In the genomic region with DNA sequence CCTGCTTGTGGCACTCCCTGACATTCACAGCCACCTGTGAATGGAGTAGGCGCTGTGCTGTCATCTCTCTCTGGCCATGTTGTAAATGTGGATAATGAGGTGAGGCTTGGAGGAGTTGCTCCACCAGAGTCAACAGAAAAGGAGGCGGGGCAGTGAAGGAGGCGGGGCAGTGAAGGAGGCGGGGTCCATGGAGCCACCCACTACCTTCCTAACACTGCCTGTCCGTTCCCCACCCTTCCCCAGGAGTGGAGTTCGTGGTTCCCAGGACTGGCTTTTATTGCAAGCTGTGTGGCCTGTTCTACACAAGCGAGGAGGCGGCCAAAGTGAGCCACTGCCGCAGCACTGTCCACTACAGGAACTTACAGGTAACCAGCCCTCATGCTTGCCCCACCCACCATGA, we compare ENCODE assay signal across 8 mouse cellular contexts. TPM values are rescaled to one million over a fixed set of nuclear protein-coding genes. Genes with fewer than 3 reads are reported as not detected.
DNase-seq lines count a peak whose midpoint lies in the region; ATAC-seq and TF ChIP-seq lines count a peak whose summit lies in the region.

No protein-coding gene starts in this region.

- H3K36me3 ChIP-seq in forebrain, embryonic 10.5 days (replicated peaks): no peaks in the 10 kb centered on the region
- H3K36me3 ChIP-seq in forebrain, embryonic 16.5 days (ENCODE audit: control insufficient read depth, insufficient read depth): no peaks in the 10 kb centered on the region
- no peaks in the 10 kb centered on the region for H3K36me3 ChIP-seq in intestine, postnatal 0 days (ENCODE audit: control insufficient read depth, insufficient read depth)
- no peaks in the 10 kb centered on the region for H3K36me3 ChIP-seq in lung, embryonic 16.5 days (ENCODE audit: control insufficient read depth, insufficient read depth, low read length)

- H3K4me1 ChIP-seq in forebrain, embryonic 10.5 days: peaks cover 64% of the 10 kb centered on the region
- peaks cover 34% of the 10 kb centered on the region for H3K4me1 ChIP-seq in forebrain, embryonic 16.5 days (replicated peaks; ENCODE audit: control insufficient read depth, insufficient read depth, low read length)
- peaks cover 5% of the 10 kb centered on the region; the same call in 1 of the 2 replicates for H3K4me1 ChIP-seq in intestine, postnatal 0 days (replicated peaks; ENCODE audit: control insufficient read depth, insufficient read depth, low read length)
- H3K4me1 ChIP-seq in lung, embryonic 16.5 days (replicated peaks; ENCODE audit: control insufficient read depth, insufficient read depth, low read length): peaks cover 10% of the 10 kb centered on the region; the same call in 1 of the 2 replicates

- DNase-seq in forebrain, embryonic 10.5 days (ENCODE audit: extremely low spot score, low spot score): no peak
- peak; percentile 24 for DNase-seq in ES-CJ7 (ENCODE audit: low read depth, low spot score)
- DNase-seq in layer of hippocampus, adult 11-12 months (ENCODE audit: low spot score): no peak
- DNase-seq in cerebellum, adult 8-10 months: no peak
- DNase-seq in thymus, postnatal 36 days: no peak

- no peak overlapping the region for H3K4me3 ChIP-seq in forebrain, embryonic 10.5 days
- H3K4me3 ChIP-seq in forebrain, embryonic 16.5 days (replicated peaks; ENCODE audit: low read length): no peak overlapping the region
- H3K4me3 ChIP-seq in intestine, postnatal 0 days (ENCODE audit: low read depth, low read length): 0 out of 2 replicates have a peak overlapping the region, but pooled peaks have one; percentile 12
- no peak overlapping the region for H3K4me3 ChIP-seq in lung, embryonic 16.5 days (ENCODE audit: low read length)

- 26% methylated on average over 9 of the region's 9 CpGs for WGBS in forebrain, embryonic 10.5 days
- 29% methylated on average over 9 of the region's 9 CpGs for WGBS in forebrain, embryonic 16.5 days
- 17% methylated on average over 9 of the region's 9 CpGs for WGBS in intestine, postnatal 0 days
- 31% methylated on average over 9 of the region's 9 CpGs for WGBS in lung, embryonic 16.5 days

- peak overlapping the region; percentile 60 for H3K27ac ChIP-seq in forebrain, embryonic 10.5 days
- H3K27ac ChIP-seq in forebrain, embryonic 16.5 days (ENCODE audit: low read length): no peak overlapping the region
- peak overlapping the region; percentile 8; the same call in 1 of the 2 replicates for H3K27ac ChIP-seq in intestine, postnatal 0 days (ENCODE audit: low read depth, low read length)
- H3K27ac ChIP-seq in lung, embryonic 16.5 days (ENCODE audit: low read length): no peak overlapping the region

- no peak overlapping the region for H3K9ac ChIP-seq in forebrain, embryonic 16.5 days (replicated peaks; ENCODE audit: low read depth, low read length)
- H3K9ac ChIP-seq in intestine, postnatal 0 days (ENCODE audit: low read depth, low read length): no peak overlapping the region
- no peak overlapping the region for H3K9ac ChIP-seq in lung, embryonic 16.5 days (ENCODE audit: low read length)

- no peaks in the 10 kb centered on the region for H3K27me3 ChIP-seq in forebrain, embryonic 10.5 days (ENCODE audit: poor library complexity, severe bottlenecking)
- H3K27me3 ChIP-seq in forebrain, embryonic 16.5 days (replicated peaks; ENCODE audit: control insufficient read depth, insufficient read depth, low read length): no peaks in the 10 kb centered on the region
- no peaks in the 10 kb centered on the region for H3K27me3 ChIP-seq in intestine, postnatal 0 days (replicated peaks; ENCODE audit: control insufficient read depth, insufficient read depth, low read length)
- no peaks in the 10 kb centered on the region for H3K27me3 ChIP-seq in lung, embryonic 16.5 days (ENCODE audit: control insufficient read depth, insufficient read depth, low read depth, low read length)

- 0 out of 2 replicates have a peak, but pooled peaks have one; percentile 24 for TF ChIP-seq CTCF in intestine, postnatal 0 days (IDR thresholded peaks at IDR 0.05; ENCODE audit: low read depth)

- no peaks in the 10 kb centered on the region for H3K9me3 ChIP-seq in forebrain, embryonic 10.5 days
- no peaks in the 10 kb centered on the region for H3K9me3 ChIP-seq in forebrain, embryonic 16.5 days (ENCODE audit: control insufficient read depth, low read length)
- H3K9me3 ChIP-seq in intestine, postnatal 0 days (ENCODE audit: control insufficient read depth): no peaks in the 10 kb centered on the region
- no peaks in the 10 kb centered on the region for H3K9me3 ChIP-seq in lung, embryonic 16.5 days (ENCODE audit: control insufficient read depth, low read length)

- ATAC-seq in forebrain, embryonic 16.5 days: no peak
- peak; percentile 89 for ATAC-seq in intestine, postnatal 0 days
- peak; percentile 63 for ATAC-seq in lung, embryonic 16.5 days (ENCODE audit: low read depth)

- H3K4me2 ChIP-seq in forebrain, embryonic 16.5 days (ENCODE audit: low read length): no peak overlapping the region
- H3K4me2 ChIP-seq in intestine, postnatal 0 days (replicated peaks; ENCODE audit: low read depth): peak overlapping the region; percentile 49
- 0 out of 2 replicates have a peak overlapping the region, but pooled peaks have one; percentile 6 for H3K4me2 ChIP-seq in lung, embryonic 16.5 days (ENCODE audit: low read depth, low read length)

RNA-seq across cellular contexts. Expression of a gene that starts 32.9 kb away (rescaled TPM):
- polyA plus RNA-seq in forebrain, embryonic 10.5 days (2016; fragmentation: Nextera tagmentation; extraction: Ambion mirVana): 46.7 and 47.0 TPM in 2 replicates
- polyA plus RNA-seq in forebrain, embryonic 16.5 days (2015; fragmentation: Nextera tagmentation; extraction: Ambion mirVana): 76.7 and 90.8 TPM in 2 replicates
- polyA plus RNA-seq in intestine, postnatal 0 days (2015; fragmentation: Nextera tagmentation; extraction: Ambion mirVana): 65.5 and 75.2 TPM in 2 replicates
- 99.3 and 112 TPM in 2 replicates for polyA plus RNA-seq in lung, embryonic 16.5 days (2015; fragmentation: Nextera tagmentation; extraction: Ambion mirVana)

Comparison
In these comparisons a context has a peak if more than half of its experiments do, and no peak if none do; other contexts are left out.
1. H3K27ac ChIP-seq: peak in forebrain, embryonic 10.5 days (single experiment) and intestine, postnatal 0 days (single experiment); none in forebrain, embryonic 16.5 days (single experiment) and lung, embryonic 16.5 days (single experiment).